Mouse (Mus musculus): Measurements from ENCODE around the gene Klf13.
A peak's percentile ranks its signal among the peaks of the same experiment; 100 is the strongest.

The Klf13 gene

GRCm38 (mm10) chr7:63949176-63949575 lies 10.5 kb upstream of the Klf13 start:
- DNase-seq (ENCODE audit: low spot score): no peak

- DNase-seq (ENCODE audit: low spot score): no peak
These were observed 9.1 kb upstream of the Klf13 start for GRCm38 (mm10) chr7:63947514-63948487.

GRCm38 (mm10) chr7:63943946-63944345 lies 5.2 kb upstream of the Klf13 start:
- no peak for DNase-seq (ENCODE audit: low spot score)

DNA sequence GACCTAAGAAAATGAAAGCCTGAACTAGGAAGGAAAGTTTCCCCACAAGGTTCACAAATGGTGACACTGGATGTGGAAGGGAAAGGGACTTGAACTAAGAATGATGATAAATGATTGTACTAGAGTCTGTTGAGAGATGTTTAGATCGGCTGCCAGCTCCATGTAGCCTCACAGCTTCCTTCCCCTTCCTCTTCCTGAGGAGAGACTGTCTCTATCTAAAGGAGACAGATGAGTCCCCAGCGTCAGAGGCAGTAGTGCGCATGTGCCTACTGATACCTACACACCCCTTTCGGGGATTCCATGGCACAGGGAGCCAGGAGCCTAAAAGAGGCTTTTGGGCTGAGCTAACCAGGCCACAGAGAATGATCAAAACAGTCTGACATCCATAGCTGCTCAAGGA lies 2.8 kb upstream of the Klf13 start:
- no peak for DNase-seq (ENCODE audit: low spot score)

DNA sequence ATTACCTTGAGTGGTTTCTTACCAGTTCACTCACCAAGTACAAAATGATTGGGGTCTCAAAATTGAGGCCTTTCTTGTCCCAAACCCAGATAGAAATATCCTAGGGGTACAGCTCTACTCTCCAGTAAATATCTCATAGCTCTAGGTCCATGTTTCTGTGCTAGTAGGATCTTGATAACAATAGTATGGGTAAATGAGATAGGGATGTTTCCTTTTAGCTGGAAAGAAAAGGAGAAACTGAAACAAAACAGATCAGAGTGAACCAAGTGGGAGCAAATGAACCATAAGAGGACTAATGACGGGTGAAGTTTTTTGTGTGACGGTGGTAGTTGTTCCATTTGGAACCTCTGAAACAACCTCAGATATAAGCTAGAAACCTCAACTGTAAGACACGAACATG lies 2.3 kb upstream of the Klf13 start:
- no peak for DNase-seq (ENCODE audit: low spot score)

- DNase-seq (ENCODE audit: low spot score): no peak
These were observed 1.6 kb upstream of the Klf13 start for GRCm38 (mm10) chr7:63940321-63940720.

GRCm38 (mm10) chr7:63939397-63939951 lies 759 bp upstream of the Klf13 start:
- DNase-seq (ENCODE audit: low spot score): no peak

DNA sequence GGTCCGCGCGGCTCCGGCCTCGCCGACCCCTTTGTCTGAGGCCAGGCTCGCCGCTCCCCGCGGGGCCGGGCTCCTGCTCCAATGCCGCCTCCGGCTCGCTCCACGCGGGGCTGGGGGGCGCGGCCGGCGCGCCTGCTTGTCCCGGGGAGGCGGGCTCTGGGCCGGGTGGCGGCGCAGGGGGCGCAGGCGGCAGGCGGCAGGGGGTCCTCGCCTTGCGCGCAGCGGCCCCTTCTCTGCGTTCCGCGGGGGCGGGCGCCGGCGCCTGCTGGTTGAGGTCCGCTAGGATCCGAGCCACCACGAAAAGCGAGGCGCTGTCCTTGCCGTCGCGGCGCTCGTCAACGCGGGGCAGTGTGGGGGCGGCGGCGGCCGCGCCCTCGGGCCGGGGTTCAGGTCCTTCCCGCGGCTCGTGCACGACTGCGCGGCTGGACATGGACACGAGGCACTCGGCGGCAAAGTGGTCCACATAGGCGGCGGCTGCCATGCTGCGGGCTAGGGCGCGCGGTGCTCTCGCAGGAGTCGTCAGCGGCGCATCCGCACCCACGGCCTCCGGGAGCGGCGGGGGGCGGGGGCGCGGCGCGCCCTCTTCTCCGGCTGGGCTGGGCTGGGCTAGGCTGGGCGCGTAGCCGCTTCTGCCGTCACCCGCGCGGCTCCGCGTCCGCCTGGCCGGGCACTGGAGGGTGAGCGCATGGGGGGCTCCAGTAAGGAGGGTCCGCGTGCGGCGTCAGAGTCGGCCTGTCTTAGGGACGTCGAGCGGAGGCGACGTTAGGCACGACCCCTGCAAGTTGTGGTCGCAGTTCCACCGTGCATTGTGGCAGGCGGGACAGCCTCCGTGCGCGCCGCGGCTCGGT lies 425 bp downstream of the Klf13 start:
- DNase-seq (ENCODE audit: low spot score): no peak

- DNase-seq (ENCODE audit: low spot score): peak; percentile 85
These were observed 1.3 kb downstream of the Klf13 start for GRCm38 (mm10) chr7:63937236-63938065.

DNA sequence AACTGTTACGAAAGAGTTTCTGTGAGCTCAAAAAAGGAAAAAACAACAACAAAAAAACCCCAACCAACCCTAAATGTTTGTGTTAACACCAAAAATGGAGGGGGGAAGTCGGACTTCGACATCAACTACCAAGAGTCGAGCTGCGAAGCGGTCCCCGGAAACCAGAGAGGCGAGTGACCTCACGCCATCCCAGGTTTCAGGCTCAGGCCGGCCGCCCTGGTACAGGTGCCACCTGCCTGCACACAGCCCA lies 1.8 kb downstream of the Klf13 start:
- no peak for DNase-seq (ENCODE audit: low spot score)

GRCm38 (mm10) chr7:63936188-63936985 lies 2.3 kb downstream of the Klf13 start:
- peak; percentile 74 for DNase-seq (ENCODE audit: low spot score)

GRCm38 (mm10) chr7:63935809-63936187 lies 2.9 kb downstream of the Klf13 start:
- no peak for DNase-seq (ENCODE audit: low spot score)

DNA sequence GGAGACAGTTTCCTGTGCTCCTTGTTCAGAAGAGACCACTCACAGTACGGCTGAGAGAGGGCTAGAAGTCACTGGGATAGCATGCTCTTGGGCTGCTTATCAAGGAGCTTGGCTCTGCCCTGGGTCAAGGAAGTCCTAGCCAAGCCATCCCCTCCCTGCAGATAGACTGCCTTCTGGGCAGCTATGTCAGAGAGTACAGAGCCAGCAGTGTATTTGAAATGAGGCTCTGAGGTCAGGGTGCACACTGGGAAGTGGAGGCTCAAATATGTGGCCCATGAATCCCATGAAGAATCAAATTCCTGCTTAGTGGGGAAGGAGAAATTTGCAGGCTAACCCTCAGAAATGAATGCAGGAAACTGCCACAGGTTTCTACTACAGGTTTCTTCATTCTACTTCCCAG lies 4.2 kb downstream of the Klf13 start:
- DNase-seq (ENCODE audit: low spot score): no peak

DNA sequence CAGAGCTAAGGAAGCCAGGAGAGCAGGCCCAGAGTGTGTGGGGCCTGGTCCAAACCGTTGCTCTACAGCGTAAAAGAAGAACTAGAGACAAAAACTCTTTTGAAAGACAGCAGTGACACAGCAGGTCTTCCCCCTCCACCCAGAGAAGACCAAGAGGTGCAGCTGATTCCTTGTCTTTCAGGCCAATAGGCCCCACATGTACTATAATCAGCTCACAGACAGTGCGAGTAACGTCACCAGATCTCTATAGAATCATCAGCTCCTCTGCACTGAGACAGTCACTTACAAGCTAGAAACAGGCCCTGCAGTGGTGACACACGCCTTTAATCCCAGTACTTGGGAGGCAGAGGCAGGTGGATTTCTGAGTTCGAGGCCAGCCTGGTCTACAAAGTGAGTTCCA lies 4.8 kb downstream of the Klf13 start:
- no peak for DNase-seq (ENCODE audit: low spot score)

DNA sequence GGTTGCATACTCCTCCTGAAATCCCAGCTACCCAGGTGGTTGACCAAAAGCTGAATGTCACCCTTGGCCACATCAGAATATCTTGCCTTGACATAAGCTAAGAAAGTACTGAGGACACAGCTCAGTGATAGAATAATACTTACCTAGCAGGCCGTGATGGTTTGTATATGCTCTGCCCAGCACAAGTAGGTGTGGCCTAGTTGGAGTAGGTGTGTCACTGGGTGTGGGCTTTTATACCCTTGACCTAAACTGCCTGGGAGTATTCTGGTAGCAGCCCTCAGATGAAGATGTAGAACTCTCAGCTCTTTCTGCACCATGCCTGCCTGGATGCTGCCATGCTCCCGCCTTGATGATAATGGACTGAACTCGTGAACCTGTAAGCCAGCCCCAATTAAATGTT lies 6.3 kb downstream of the Klf13 start:
- DNase-seq (ENCODE audit: low spot score): no peak

DNA sequence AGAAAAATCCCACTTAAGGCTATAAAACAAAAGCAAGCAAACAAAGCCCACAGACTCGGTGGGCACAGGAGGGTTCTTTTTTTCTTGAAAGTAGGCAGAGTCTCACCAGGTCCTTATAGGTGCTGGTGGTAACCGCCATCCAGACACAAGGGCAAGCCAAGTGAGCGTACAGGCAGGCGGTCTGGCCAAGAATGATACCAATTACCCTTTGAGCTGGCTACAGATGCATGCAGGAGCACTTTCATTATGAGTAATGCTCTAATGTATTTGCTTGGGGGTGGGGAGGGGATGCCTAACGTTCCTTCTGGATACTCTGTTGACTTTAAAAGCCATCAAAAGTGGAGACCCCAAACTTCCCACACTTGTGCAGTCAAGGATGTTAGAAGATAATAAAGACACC lies 7.9 kb downstream of the Klf13 start:
- DNase-seq (ENCODE audit: low spot score): no peak

- no peak for DNase-seq (ENCODE audit: low spot score)
These were observed 8.6 kb downstream of the Klf13 start for GRCm38 (mm10) chr7:63930132-63930531.

- DNase-seq (ENCODE audit: low spot score): no peak
These were observed 9.6 kb downstream of the Klf13 start for GRCm38 (mm10) chr7:63929080-63929479.

GRCm38 (mm10) chr7:63927121-63927520 lies 11.6 kb downstream of the Klf13 start:
- DNase-seq (ENCODE audit: low spot score): no peak

- no peak for DNase-seq (ENCODE audit: low spot score)
These were observed 12.2 kb downstream of the Klf13 start for GRCm38 (mm10) chr7:63926492-63926891.
